Mouse (Mus musculus): ENCODE results near the gene Tenm2.

DNA sequence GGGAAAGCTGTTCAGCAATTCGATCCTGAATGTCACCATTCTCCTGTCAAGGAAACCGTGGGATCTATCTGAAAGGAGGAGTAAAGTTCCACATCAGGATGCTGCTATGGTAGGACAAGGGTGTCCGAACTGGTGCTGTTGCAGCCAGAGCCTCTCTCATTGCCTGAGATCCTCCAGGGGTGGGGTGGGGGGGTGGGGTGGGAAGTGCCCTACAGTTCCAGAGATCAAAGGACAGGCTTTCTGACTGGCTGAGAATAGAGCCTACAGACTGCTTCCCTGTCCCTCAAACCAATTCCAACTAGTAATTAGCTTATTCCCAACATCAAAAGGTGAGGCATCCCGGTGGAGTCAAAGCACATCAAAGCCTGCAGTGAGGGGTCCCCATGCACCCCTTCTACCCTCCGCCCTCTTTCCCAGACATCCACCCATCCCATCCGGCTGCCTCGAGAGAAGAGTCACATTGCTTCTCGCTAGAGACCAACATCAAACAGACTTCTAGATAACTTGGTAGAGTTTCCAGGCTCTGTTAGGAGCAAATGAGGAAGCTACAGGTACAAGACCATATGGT is 630.9 kb downstream of the Tenm2 start:
- no peak for TF ChIP-seq POLR2A (IDR thresholded peaks at IDR 0.05; ENCODE audit: control insufficient read depth, low read depth, low read length)
- no peak for TF ChIP-seq CTCF (IDR thresholded peaks at IDR 0.05; ENCODE audit: control insufficient read depth, insufficient read depth, insufficient replicate concordance, low read depth, low read length)

Measured in testis, adult 2 months (tissue).